Mouse (Mus musculus): Measurements from ENCODE around the gene H2-DMb1.

GRCm38 (mm10) chr17:34109038-34109805 is 43.6 kb upstream of the H2-DMb1 start:
- TF ChIP-seq CTCF (IDR thresholded peaks at IDR 0.05; ENCODE audit: extremely low read depth, insufficient read depth, insufficient read length, insufficient replicate concordance) (no peak), POLR2A (IDR thresholded peaks at IDR 0.05; ENCODE audit: low read depth, low read length) (no peak)
